Mouse (Mus musculus) layer of hippocampus, adult 9-10 months (tissue): ENCODE measurements around the gene Znrf2.

Experiments used
- DNase-seq: peaks from one replicate; pipeline ENCODE4 v3.0.0; 2022; ENCODE audit warnings: low spot score

Znrf2 gene

GRCm38 (mm10) chr6:54816388-54817065 is at the start of gene Znrf2:
TSS of gene Znrf2 (plus strand) at chr6:54816916.
- peak; percentile 75 for DNase-seq

- DNase-seq = no peak
Measured at GRCm38 (mm10) chr6:54767746-54768145, 49.0 kb upstream of the Znrf2 start.

- DNase-seq = no peak
Measured at GRCm38 (mm10) chr6:54770766-54771165, 46.0 kb upstream of the Znrf2 start.

- peak; percentile 30 for DNase-seq
Measured at GRCm38 (mm10) chr6:54771171-54771570, 45.5 kb upstream of the Znrf2 start.

- no peak for DNase-seq
Measured at GRCm38 (mm10) chr6:54772078-54772477, 44.6 kb upstream of the Znrf2 start.

GRCm38 (mm10) chr6:54775739-54776138 is 41.0 kb upstream of the Znrf2 start:
- no peak for DNase-seq

GRCm38 (mm10) chr6:54777661-54778060 is 39.1 kb upstream of the Znrf2 start:
- DNase-seq = no peak

GRCm38 (mm10) chr6:54779968-54780367 is 36.7 kb upstream of the Znrf2 start:
- no peak for DNase-seq

- no peak for DNase-seq
Measured at GRCm38 (mm10) chr6:54780569-54781304, 36.0 kb upstream of the Znrf2 start.

GRCm38 (mm10) chr6:54781881-54782280 is 34.8 kb upstream of the Znrf2 start:
- no peak for DNase-seq

GRCm38 (mm10) chr6:54785098-54785730 is 31.5 kb upstream of the Znrf2 start:
- no peak for DNase-seq

- DNase-seq = no peak
Measured at GRCm38 (mm10) chr6:54786766-54787165, 29.9 kb upstream of the Znrf2 start.

GRCm38 (mm10) chr6:54788493-54788892 is 28.2 kb upstream of the Znrf2 start:
- no peak for DNase-seq

- no peak for DNase-seq
Measured at GRCm38 (mm10) chr6:54789139-54789538, 27.6 kb upstream of the Znrf2 start.

- no peak for DNase-seq
Measured at GRCm38 (mm10) chr6:54790071-54790470, 26.6 kb upstream of the Znrf2 start.

GRCm38 (mm10) chr6:54793853-54794252 is 22.9 kb upstream of the Znrf2 start:
- no peak for DNase-seq

- DNase-seq = no peak
Measured at GRCm38 (mm10) chr6:54794372-54794771, 22.3 kb upstream of the Znrf2 start.

GRCm38 (mm10) chr6:54794991-54795390 is 21.7 kb upstream of the Znrf2 start:
- no peak for DNase-seq

- DNase-seq = no peak
Measured at GRCm38 (mm10) chr6:54795971-54796370, 20.7 kb upstream of the Znrf2 start.

- DNase-seq = no peak
Measured at GRCm38 (mm10) chr6:54802348-54802747, 14.4 kb upstream of the Znrf2 start.

GRCm38 (mm10) chr6:54804066-54804864 is 12.5 kb upstream of the Znrf2 start:
- DNase-seq = no peak

GRCm38 (mm10) chr6:54805779-54806178 is 10.9 kb upstream of the Znrf2 start:
- no peak for DNase-seq
